Mouse (Mus musculus) heart, embryonic 12.5 days (tissue): ENCODE results near the gene Zfp334. TPM values are rescaled to one million over a fixed set of nuclear protein-coding genes. Genes with fewer than 3 reads are reported as not detected.
A peak's percentile ranks its signal among the peaks of the same experiment; 100 is the strongest.

ENCODE experiments used
- ATAC-seq: fragments of 200-750 bp; cut with Nextera tagmentation; 2 replicates; pipeline ENCODE4 v1.8.0; 2017; ENCODE audit warnings: moderate TSS enrichment, moderate library complexity; ENCODE audit not compliant: insufficient number of reproducible peaks, low FRiP score
- H3K27ac ChIP-seq: fragments of 300-500 bp; sonication (generic); 2 replicates; pipeline ENCODE4 v1.5.1; 2016; ENCODE audit warnings: mild to moderate bottlenecking, moderate library complexity; ENCODE audit not compliant: poor library complexity, severe bottlenecking
- H3K27me3 ChIP-seq: fragments of 300-500 bp; sonication (generic); replicated peaks from 2 replicates; pipeline ENCODE4 v1.6.1; 2016; ENCODE audit warnings: mild to moderate bottlenecking, moderate library complexity
- H3K36me3 ChIP-seq: fragments of 300-500 bp; sonication (generic); 2 replicates; pipeline ENCODE4 v1.6.1; 2016; ENCODE audit warnings: mild to moderate bottlenecking, moderate library complexity
- H3K4me1 ChIP-seq: fragments of 300-500 bp; sonication (generic); replicated peaks from 2 replicates; pipeline ENCODE4 v1.6.1; 2016; ENCODE audit warnings: mild to moderate bottlenecking
- H3K4me2 ChIP-seq: fragments of 300-500 bp; sonication (generic); 2 replicates; pipeline ENCODE4 v1.6.1; 2016; ENCODE audit warnings: mild to moderate bottlenecking, moderate library complexity
- H3K4me3 ChIP-seq: fragments of 300-500 bp; sonication (generic); 2 replicates; pipeline ENCODE4 v1.5.1; 2016; ENCODE audit warnings: mild to moderate bottlenecking
- H3K9ac ChIP-seq: fragments of 300-500 bp; sonication (generic); 2 replicates; pipeline ENCODE4 v1.6.1; 2016; ENCODE audit warnings: mild to moderate bottlenecking, moderate library complexity
- H3K9me3 ChIP-seq: fragments of 300-500 bp; sonication (generic); replicated peaks from 2 replicates; pipeline ENCODE4 v1.6.1; 2016; ENCODE audit warnings: mild to moderate bottlenecking, moderate library complexity
- WGBS: fragments of 180-500 bp; shearing (Covaris S2); methylation state at CpG from one replicate; pipeline ENCODE4 v1.1.7; 2016; 5-methylcytosine and 5-hydroxymethylcytosine counted together
- polyA plus RNA-seq: library from polyadenylated mRNA; unstranded; fragments of >200 nt; fragmentation: Nextera tagmentation; extraction: Ambion mirVana; gene quantifications from 2 replicates; pipeline ENCODE4 v1.2.1, GENCODE M21; 2016

Gene Zfp334
- polyA plus RNA-seq, 1 experiment from 2014 or later: 9.7 TPM

DNA sequence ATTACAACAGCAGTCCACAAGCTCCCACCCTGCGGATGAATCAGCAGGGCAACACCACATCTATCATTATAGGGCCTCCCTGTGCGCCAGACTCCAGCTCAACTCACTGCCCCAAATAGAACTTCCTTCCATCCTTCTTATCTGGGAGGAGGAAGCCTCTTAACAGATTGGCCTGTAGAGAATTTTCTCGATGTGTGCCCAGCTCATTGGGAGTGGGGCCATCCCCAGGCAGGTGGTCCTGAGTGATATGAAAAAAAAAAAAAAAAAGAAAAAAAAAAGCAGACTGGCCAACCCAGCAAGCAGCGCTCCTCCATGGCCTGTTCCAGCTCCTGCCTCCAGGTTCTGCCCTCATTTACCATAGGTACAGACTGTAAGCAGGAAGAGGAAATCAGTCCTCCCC, 12.1 kb downstream of the Zfp334 start:
- Histone ChIP-seq H3K4me3 (no peak overlapping the region), H3K27ac (no peak overlapping the region), H3K9ac (no peak overlapping the region), H3K9me3 (peaks cover 18% of the 10 kb centered on the region), H3K27me3 (no peaks in the 10 kb centered on the region), H3K4me2 (no peak overlapping the region), H3K36me3 (peaks cover 60% of the 10 kb centered on the region), H3K4me1 (peaks cover 13% of the 10 kb centered on the region)
- WGBS: 42% methylated on average over 4 of the region's 4 CpGs
- ATAC-seq: no peak

DNA sequence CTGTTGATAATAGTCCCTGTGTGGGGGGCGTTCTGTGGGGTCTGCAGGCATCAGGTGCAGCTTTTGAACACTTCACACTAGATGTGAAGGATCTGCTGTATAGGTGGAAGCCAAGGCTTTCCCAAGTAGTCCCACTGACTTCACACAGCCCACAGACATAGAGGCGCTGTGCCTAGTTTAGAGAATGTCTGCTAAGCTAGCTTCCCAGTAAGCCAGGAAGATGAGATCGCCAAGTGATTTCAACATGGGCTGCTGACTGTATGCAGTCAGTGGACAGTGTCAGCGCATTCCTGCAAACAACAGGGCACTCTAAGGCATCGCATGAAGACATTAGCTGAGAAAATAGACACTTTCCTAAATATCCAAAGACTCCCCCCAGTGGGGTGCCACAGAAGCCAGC, 12.6 kb downstream of the Zfp334 start:
- Histone ChIP-seq H3K9me3 (peaks cover 13% of the 10 kb centered on the region), H3K27me3 (no peaks in the 10 kb centered on the region), H3K4me2 (no peak overlapping the region), H3K4me1 (peaks cover 13% of the 10 kb centered on the region), H3K27ac (no peak overlapping the region), H3K9ac (no peak overlapping the region), H3K4me3 (no peak overlapping the region), H3K36me3 (peaks cover 55% of the 10 kb centered on the region)
- no peak for ATAC-seq
- 74% methylated on average over 5 of the region's 5 CpGs for WGBS

DNA sequence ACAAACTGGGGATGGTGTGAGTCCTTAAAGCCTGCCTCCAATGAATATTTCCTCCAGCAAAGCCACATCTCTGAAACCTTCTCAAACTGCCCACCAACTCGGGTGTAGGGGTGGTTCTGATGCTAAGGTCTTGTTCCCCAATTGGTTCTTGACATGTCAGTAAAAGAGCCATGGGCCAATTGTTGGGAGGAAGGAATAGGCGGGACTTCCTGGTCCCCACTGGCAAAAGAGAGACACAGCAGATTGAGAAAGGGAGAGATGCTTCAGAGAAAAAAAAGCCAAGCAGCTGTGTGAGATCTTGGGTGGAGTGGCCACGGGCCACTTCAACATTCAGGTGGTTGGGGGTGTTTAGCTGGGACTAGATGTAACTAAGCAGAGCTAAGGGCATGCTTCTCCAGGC, 17.0 kb downstream of the Zfp334 start:
- peaks cover 28% of the 10 kb centered on the region for H3K4me1 ChIP-seq
- no peak overlapping the region for H3K4me2 ChIP-seq
- peaks cover 21% of the 10 kb centered on the region for H3K36me3 ChIP-seq
- no peak overlapping the region for H3K4me3 ChIP-seq
- peaks cover 28% of the 10 kb centered on the region for H3K27me3 ChIP-seq
- H3K27ac ChIP-seq: no peak overlapping the region
- no peak overlapping the region for H3K9ac ChIP-seq
- peaks cover 7% of the 10 kb centered on the region; the same call in 1 of the 2 replicates for H3K9me3 ChIP-seq
- ATAC-seq: no peak
- 18% methylated on average over 3 of the region's 3 CpGs for WGBS

- Histone ChIP-seq H3K9me3 (peaks cover 7% of the 10 kb centered on the region; the same call in 1 of the 2 replicates), H3K27me3 (peaks cover 33% of the 10 kb centered on the region), H3K4me2 (no peak overlapping the region), H3K27ac (no peak overlapping the region), H3K36me3 (peaks cover 15% of the 10 kb centered on the region), H3K4me3 (no peak overlapping the region), H3K4me1 (peaks cover 21% of the 10 kb centered on the region), H3K9ac (no peak overlapping the region)
- no peak for ATAC-seq
- WGBS: 64% methylated on average over 3 of the region's 3 CpGs
These were observed 17.7 kb downstream of the Zfp334 start for GRCm38 (mm10) chr2:165370348-165370747.

GRCm38 (mm10) chr2:165368496-165368895, 19.6 kb downstream of the Zfp334 start, which contains the start of gene Zfp663:
TSS of gene Zfp663 (minus strand) at chr2:165368729.
- peak within 1 kb of the TSS; percentile 52 for H3K4me2 ChIP-seq
- H3K27ac ChIP-seq: no peak within 1 kb of the TSS
- peaks cover 40% of the 10 kb centered on the region for H3K27me3 ChIP-seq
- WGBS: 2% methylated on average over 27 of the region's 27 CpGs
- no peak within 1 kb of the TSS for H3K9ac ChIP-seq
- H3K4me1 ChIP-seq: peaks cover 24% of the 10 kb centered on the region
- peak within 1 kb of the TSS; percentile 9 for H3K4me3 ChIP-seq
- no peaks in the 10 kb centered on the region for H3K36me3 ChIP-seq
- no peak for ATAC-seq
- no peaks in the 10 kb centered on the region for H3K9me3 ChIP-seq

DNA sequence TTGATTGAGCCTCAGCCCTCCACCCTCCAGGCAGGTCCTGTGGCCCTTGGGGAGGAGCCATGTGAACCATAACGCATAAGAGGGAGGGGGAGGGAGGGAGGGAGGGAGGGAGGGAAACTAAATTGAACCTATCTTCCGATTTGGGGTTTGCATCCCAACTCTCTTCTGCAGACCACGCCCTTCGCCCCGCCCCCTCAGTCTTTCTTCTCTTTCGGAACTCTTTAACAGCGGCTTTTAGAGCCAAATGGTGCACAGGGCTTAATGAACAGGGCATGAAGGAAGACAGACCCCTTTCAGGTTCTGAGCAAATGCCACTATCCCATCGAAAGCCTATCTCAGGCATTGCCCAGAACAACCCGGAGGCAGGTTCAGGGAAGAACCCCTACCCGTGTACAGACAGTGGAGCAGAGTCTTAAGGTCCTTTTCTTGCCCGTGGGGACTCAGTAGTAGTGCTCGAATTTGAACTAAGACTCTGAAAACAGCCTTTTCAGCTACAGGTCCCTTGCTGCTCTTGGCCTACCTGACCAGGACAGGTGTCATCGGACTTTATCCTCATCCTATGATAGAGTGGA, 20.1 kb downstream of the Zfp334 start:
- Histone ChIP-seq H3K4me1 (peaks cover 24% of the 10 kb centered on the region), H3K27me3 (peaks cover 45% of the 10 kb centered on the region), H3K27ac (no peak overlapping the region), H3K4me3 (peak overlapping the region; percentile 9), H3K36me3 (no peaks in the 10 kb centered on the region), H3K4me2 (peak overlapping the region; percentile 52), H3K9me3 (no peaks in the 10 kb centered on the region), H3K9ac (no peak overlapping the region)
- 6% methylated on average over 12 of the region's 13 CpGs for WGBS
- no peak for ATAC-seq

DNA sequence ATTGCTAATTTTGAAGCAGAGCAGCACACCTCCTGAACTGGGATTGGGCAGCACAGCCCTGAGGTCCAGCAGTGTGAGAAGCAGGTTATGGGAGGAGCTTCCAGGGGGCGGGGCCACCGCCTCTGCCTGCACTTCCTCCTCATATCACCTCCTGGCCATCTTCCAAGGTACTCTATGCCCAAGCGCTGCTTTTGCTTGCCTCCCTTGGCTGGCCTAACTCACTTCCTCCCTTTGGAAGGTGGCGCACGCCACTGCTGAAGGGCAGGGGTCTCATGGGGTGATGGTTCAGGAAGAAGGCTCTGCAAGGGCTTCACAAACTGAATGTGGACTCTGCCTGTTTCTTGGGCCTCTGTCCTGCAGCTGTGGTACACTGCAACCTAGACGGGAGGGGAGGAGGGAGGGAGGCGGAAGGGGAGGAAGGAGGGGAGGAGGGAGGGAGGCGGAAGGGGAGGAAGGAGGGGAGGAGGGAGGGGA, 21.0 kb downstream of the Zfp334 start:
- ATAC-seq: peak; percentile 59; the same call in 1 of the 2 replicates
- Histone ChIP-seq H3K4me1 (peaks cover 24% of the 10 kb centered on the region), H3K4me2 (peak overlapping the region; percentile 27), H3K27ac (no peak overlapping the region), H3K27me3 (peaks cover 53% of the 10 kb centered on the region), H3K36me3 (no peaks in the 10 kb centered on the region), H3K4me3 (no peak overlapping the region), H3K9me3 (no peaks in the 10 kb centered on the region), H3K9ac (no peak overlapping the region)
- 4% methylated on average over 5 of the region's 8 CpGs for WGBS

GRCm38 (mm10) chr2:165364334-165365091, 23.5 kb downstream of the Zfp334 start:
- Histone ChIP-seq H3K27me3 (peaks cover 60% of the 10 kb centered on the region), H3K4me1 (peaks cover 24% of the 10 kb centered on the region), H3K27ac (no peak overlapping the region), H3K4me3 (0 out of 2 replicates have a peak overlapping the region, but pooled peaks have one; percentile 4), H3K9me3 (no peaks in the 10 kb centered on the region), H3K36me3 (no peaks in the 10 kb centered on the region), H3K4me2 (peak overlapping the region; percentile 50), H3K9ac (no peak overlapping the region)
- 11% methylated on average over 21 of the region's 21 CpGs for WGBS
- ATAC-seq: 0 out of 2 replicates have a peak, but pooled peaks have one; percentile 16

GRCm38 (mm10) chr2:165363282-165363681, 24.8 kb downstream of the Zfp334 start:
- ATAC-seq: no peak
- Histone ChIP-seq H3K36me3 (no peaks in the 10 kb centered on the region), H3K9ac (no peak overlapping the region), H3K4me3 (no peak overlapping the region), H3K4me1 (peaks cover 20% of the 10 kb centered on the region), H3K9me3 (no peaks in the 10 kb centered on the region), H3K4me2 (no peak overlapping the region), H3K27ac (no peak overlapping the region), H3K27me3 (peaks cover 53% of the 10 kb centered on the region)
- WGBS: 82% methylated on average over 6 of the region's 6 CpGs

GRCm38 (mm10) chr2:165360861-165361260, 27.2 kb downstream of the Zfp334 start:
- WGBS: 0% methylated on average over 1 of the region's 1 CpGs
- Histone ChIP-seq H3K27ac (no peak overlapping the region), H3K4me2 (no peak overlapping the region), H3K27me3 (peaks cover 35% of the 10 kb centered on the region), H3K4me3 (no peak overlapping the region), H3K4me1 (peaks cover 5% of the 10 kb centered on the region; the same call in 1 of the 2 replicates), H3K9ac (no peak overlapping the region), H3K36me3 (no peaks in the 10 kb centered on the region), H3K9me3 (peaks cover under 1% of the 10 kb centered on the region; the same call in 1 of the 2 replicates)
- no peak for ATAC-seq

GRCm38 (mm10) chr2:165351828-165352513, 36.1 kb downstream of the Zfp334 start:
- WGBS: 84% methylated on average over 20 of the region's 20 CpGs
- H3K4me2 ChIP-seq: no peak overlapping the region
- H3K9me3 ChIP-seq: peaks cover 41% of the 10 kb centered on the region
- 0 out of 2 replicates have a peak, but pooled peaks cover 3% of the 10 kb centered on the region for H3K27me3 ChIP-seq
- H3K36me3 ChIP-seq: no peaks in the 10 kb centered on the region
- H3K9ac ChIP-seq: no peak overlapping the region
- no peaks in the 10 kb centered on the region for H3K4me1 ChIP-seq
- H3K4me3 ChIP-seq: no peak overlapping the region
- ATAC-seq: no peak
- H3K27ac ChIP-seq: no peak overlapping the region
